Mouse (Mus musculus) embryonic facial prominence, embryonic 14.5 days (tissue): ENCODE results near the gene Slc30a5. TPM values are rescaled to one million over a fixed set of nuclear protein-coding genes. Genes with fewer than 3 reads are reported as not detected.
"Not testable (repeated sequence)": the region's sequence is repeated elsewhere in the genome, so short reads cannot be mapped to it uniquely, and the experiment has no call there.

ENCODE experiments used
- ATAC-seq: fragments of 200-750 bp; cut with Nextera tagmentation; 2 replicates; pipeline ENCODE4 v1.8.0; 2017; ENCODE audit warnings: low read depth, moderate number of reproducible peaks, moderate TSS enrichment
- DNase-seq: peaks from one replicate; pipeline ENCODE4 v3.0.0-alpha.2; 2015; ENCODE audit warnings: low spot score
- H3K27ac ChIP-seq: fragments of 300-500 bp; sonication (generic); replicated peaks from 2 replicates; pipeline ENCODE4 v1.5.1; 2014; ENCODE audit warnings: low read depth, mild to moderate bottlenecking, low read length, moderate library complexity
- H3K27me3 ChIP-seq: fragments of 300-500 bp; sonication (generic); replicated peaks from 2 replicates; pipeline ENCODE4 v1.6.1; 2014; ENCODE audit warnings: low read length; ENCODE audit not compliant: control insufficient read depth, insufficient read depth
- H3K36me3 ChIP-seq: fragments of 300-500 bp; sonication (generic); 2 replicates; pipeline ENCODE4 v1.6.1; 2014; ENCODE audit warnings: low read length, mixed read lengths; ENCODE audit not compliant: control insufficient read depth, insufficient read depth
- H3K4me1 ChIP-seq: fragments of 300-500 bp; sonication (generic); 2 replicates; pipeline ENCODE4 v1.6.1; 2014; ENCODE audit warnings: antibody characterized with exemption, low read length; ENCODE audit not compliant: control insufficient read depth, insufficient read depth
- H3K4me2 ChIP-seq: fragments of 300-500 bp; sonication (generic); 2 replicates; pipeline ENCODE4 v1.6.1; 2014; ENCODE audit warnings: low read depth, mild to moderate bottlenecking, low read length, moderate library complexity, mixed read lengths
- H3K4me3 ChIP-seq: fragments of 300-500 bp; sonication (generic); 2 replicates; pipeline ENCODE4 v1.5.1; 2014; ENCODE audit warnings: low read depth, mild to moderate bottlenecking, low read length
- H3K9ac ChIP-seq: fragments of 300-500 bp; sonication (generic); 2 replicates; pipeline ENCODE4 v1.6.1; 2014; ENCODE audit warnings: low read depth, mild to moderate bottlenecking, low read length, moderate library complexity, mixed read lengths
- H3K9me3 ChIP-seq: fragments of 300-500 bp; sonication (generic); 2 replicates; pipeline ENCODE4 v1.6.1; 2016; ENCODE audit warnings: low read length; ENCODE audit not compliant: control insufficient read depth
- WGBS: fragments of 180-500 bp; shearing (Covaris S2); extraction: QIAGEN DNeasy Blood & Tissue Kit; methylation state at CpG from one replicate; pipeline ENCODE4 v1.1.7; 2014; 5-methylcytosine and 5-hydroxymethylcytosine counted together
- polyA plus RNA-seq: library from polyadenylated mRNA; unstranded; fragments of >200 nt; fragmentation: Nextera tagmentation; extraction: Ambion mirVana; gene quantifications from 2 replicates; pipeline ENCODE4 v1.2.1, GENCODE M21; 2014

The Slc30a5 gene
- polyA plus RNA-seq, 1 experiment from 2014 or later: 75.5 TPM

GRCm38 (mm10) chr13:100788057-100788456, 45.2 kb downstream of the Slc30a5 start:
- not testable (repeated sequence) for H3K27ac ChIP-seq, H3K36me3 ChIP-seq

GRCm38 (mm10) chr13:100787316-100788010, 45.8 kb downstream of the Slc30a5 start:
- DNase-seq: peak; percentile 10
- no peak overlapping the region for H3K27ac ChIP-seq
- H3K4me2 ChIP-seq: no peak overlapping the region
- no peaks in the 10 kb centered on the region; the same call in 1 of the 2 replicates for H3K9me3 ChIP-seq
- peaks cover 15% of the 10 kb centered on the region; the same call in 1 of the 2 replicates for H3K36me3 ChIP-seq
- H3K4me1 ChIP-seq: peaks cover 12% of the 10 kb centered on the region; the same call in 1 of the 2 replicates
- H3K4me3 ChIP-seq: no peak overlapping the region
- no peak for ATAC-seq
- H3K9ac ChIP-seq: no peak overlapping the region
- WGBS: 76% methylated on average over 6 of the region's 6 CpGs
- H3K27me3 ChIP-seq: no peaks in the 10 kb centered on the region

More at GRCm38 (mm10) chr13:100788057-100788456, 45.2 kb downstream of the Slc30a5 start:
- 93% methylated on average over 12 of the region's 14 CpGs for WGBS
- not testable (repeated sequence) for H3K27me3 ChIP-seq, H3K4me2 ChIP-seq, H3K9ac ChIP-seq, H3K4me3 ChIP-seq, DNase-seq, H3K9me3 ChIP-seq, ATAC-seq
- H3K4me1 ChIP-seq: peaks cover 12% of the 10 kb centered on the region; the same call in 1 of the 2 replicates

- under 1% methylated on average over 31 of the region's 35 CpGs for WGBS
- peak within 1 kb of the TSS; percentile 66 for H3K4me3 ChIP-seq
- peaks cover 12% of the 10 kb centered on the region; the same call in 1 of the 2 replicates for H3K4me1 ChIP-seq
- H3K9me3 ChIP-seq: no peaks in the 10 kb centered on the region
- DNase-seq (peak; percentile 98), ATAC-seq (peak; percentile 99)
- peaks cover 25% of the 10 kb centered on the region; the same call in 1 of the 2 replicates for H3K36me3 ChIP-seq
- H3K27ac ChIP-seq: no peak within 1 kb of the TSS
- peak within 1 kb of the TSS; percentile 80 for H3K4me2 ChIP-seq
- H3K9ac ChIP-seq: peak within 1 kb of the TSS; percentile 76
- no peaks in the 10 kb centered on the region for H3K27me3 ChIP-seq
Measured at GRCm38 (mm10) chr13:100786414-100786867, 46.8 kb downstream of the Slc30a5 start, which contains the start of gene Ccnb1. Gene Ccnb1, minus strand, starts transcription at chr13:100786570.

GRCm38 (mm10) chr13:100785806-100786413, 47.3 kb downstream of the Slc30a5 start:
- DNase-seq: peak; percentile 24
- ATAC-seq: peak; percentile 9
- H3K4me3 ChIP-seq: peak overlapping the region; percentile 66
- H3K9ac ChIP-seq: peak overlapping the region; percentile 76
- no peaks in the 10 kb centered on the region for H3K27me3 ChIP-seq
- peak overlapping the region; percentile 80 for H3K4me2 ChIP-seq
- no peaks in the 10 kb centered on the region for H3K9me3 ChIP-seq
- peaks cover 30% of the 10 kb centered on the region; the same call in 1 of the 2 replicates for H3K36me3 ChIP-seq
- H3K27ac ChIP-seq: no peak overlapping the region
- peaks cover 12% of the 10 kb centered on the region; the same call in 1 of the 2 replicates for H3K4me1 ChIP-seq
- WGBS: 1% methylated on average over 22 of the region's 30 CpGs

- Histone ChIP-seq H3K27me3 (no peaks in the 10 kb centered on the region), H3K9me3 (no peaks in the 10 kb centered on the region), H3K9ac (no peak overlapping the region), H3K4me1 (no peaks in the 10 kb centered on the region), H3K4me2 (no peak overlapping the region), H3K36me3 (peaks cover 37% of the 10 kb centered on the region), H3K4me3 (no peak overlapping the region), H3K27ac (no peak overlapping the region)
- WGBS: 82% methylated on average over 3 of the region's 3 CpGs
- DNase-seq: no peak
- no peak for ATAC-seq
Measured at GRCm38 (mm10) chr13:100777491-100777890, 55.7 kb downstream of the Slc30a5 start.

- H3K4me2 ChIP-seq: peak overlapping the region; percentile 93; the same call in 1 of the 2 replicates
- H3K27me3 ChIP-seq: no peaks in the 10 kb centered on the region
- H3K36me3 ChIP-seq: peaks cover 37% of the 10 kb centered on the region
- WGBS: 69% methylated on average over 6 of the region's 6 CpGs
- no peak overlapping the region for H3K9ac ChIP-seq
- DNase-seq: no peak
- no peak for ATAC-seq
- no peak overlapping the region for H3K27ac ChIP-seq
- H3K9me3 ChIP-seq: no peaks in the 10 kb centered on the region
- no peaks in the 10 kb centered on the region for H3K4me1 ChIP-seq
- H3K4me3 ChIP-seq: no peak overlapping the region
Measured at GRCm38 (mm10) chr13:100776710-100777109, 56.5 kb downstream of the Slc30a5 start.

- Histone ChIP-seq H3K9ac (peak overlapping the region; percentile 71), H3K4me2 (peak overlapping the region; percentile 93), H3K9me3 (no peaks in the 10 kb centered on the region), H3K4me1 (no peaks in the 10 kb centered on the region), H3K27ac (peak overlapping the region; percentile 53; the same call in 1 of the 2 replicates), H3K27me3 (no peaks in the 10 kb centered on the region), H3K4me3 (peak overlapping the region; percentile 70), H3K36me3 (peaks cover 37% of the 10 kb centered on the region)
- DNase-seq (no peak), ATAC-seq (no peak)
- WGBS: 11% methylated on average over 8 of the region's 8 CpGs
Measured at GRCm38 (mm10) chr13:100776056-100776419, 57.2 kb downstream of the Slc30a5 start.

- Histone ChIP-seq H3K9ac (peak within 1 kb of the TSS; percentile 71), H3K27ac (peak within 1 kb of the TSS; percentile 53; the same call in 1 of the 2 replicates), H3K27me3 (no peaks in the 10 kb centered on the region), H3K36me3 (peaks cover 37% of the 10 kb centered on the region), H3K4me1 (no peaks in the 10 kb centered on the region), H3K4me3 (peak within 1 kb of the TSS; percentile 70), H3K4me2 (peak within 1 kb of the TSS; percentile 93), H3K9me3 (no peaks in the 10 kb centered on the region)
- ATAC-seq (peak; percentile 98), DNase-seq (peak; percentile 96)
- WGBS: under 1% methylated on average over 33 of the region's 46 CpGs
Measured at GRCm38 (mm10) chr13:100775252-100776055, 57.8 kb downstream of the Slc30a5 start, which contains the start of gene Cenph. Gene Cenph, minus strand, starts transcription at chr13:100775899.
